Mouse (Mus musculus) embryonic facial prominence, embryonic 11.5 days (tissue): ENCODE data around the gene Hes7. TPM values are rescaled to one million over a fixed set of nuclear protein-coding genes. Genes with fewer than 3 reads are reported as not detected.

Experiments
- ATAC-seq: fragments of 200-750 bp; cut with Nextera tagmentation; replicated peaks from 2 replicates; pipeline ENCODE4 v1.8.0; 2017; ENCODE audit warnings: low read depth; ENCODE audit not compliant: insufficient number of reproducible peaks, low FRiP score, low TSS enrichment
- DNase-seq: peaks from one replicate; pipeline ENCODE4 v3.0.0-alpha.2; 2015; ENCODE audit warnings: low spot score
- H3K27ac ChIP-seq: fragments of 300-500 bp; sonication (generic); replicated peaks from 2 replicates; pipeline ENCODE4 v1.5.1; 2014; ENCODE audit warnings: mild to moderate bottlenecking, low read depth, low read length, control low read depth
- H3K27me3 ChIP-seq: fragments of 300-500 bp; sonication (generic); 2 replicates; pipeline ENCODE4 v1.6.1; 2014; ENCODE audit warnings: mild to moderate bottlenecking, low read length, moderate library complexity, mixed read lengths; ENCODE audit not compliant: control insufficient read depth, insufficient read depth
- H3K36me3 ChIP-seq: fragments of 300-500 bp; sonication (generic); replicated peaks from 2 replicates; pipeline ENCODE4 v1.6.1; 2014; ENCODE audit warnings: low read depth, mild to moderate bottlenecking, low read length, moderate library complexity, mixed read lengths; ENCODE audit not compliant: control insufficient read depth, insufficient read depth
- H3K4me1 ChIP-seq: fragments of 300-500 bp; sonication (generic); 2 replicates; pipeline ENCODE4 v1.6.1; 2014; ENCODE audit warnings: low read length, mixed read lengths; ENCODE audit not compliant: control insufficient read depth, insufficient read depth
- H3K4me2 ChIP-seq: fragments of 300-500 bp; sonication (generic); 2 replicates; pipeline ENCODE4 v1.6.1; 2014; ENCODE audit warnings: low read depth, mild to moderate bottlenecking, control low read depth, low read length, moderate library complexity
- H3K4me3 ChIP-seq: fragments of 300-500 bp; sonication (generic); 2 replicates; pipeline ENCODE4 v1.5.1; 2014; ENCODE audit warnings: low read depth, low read length, control low read depth
- H3K9ac ChIP-seq: fragments of 300-500 bp; sonication (generic); replicated peaks from 2 replicates; pipeline ENCODE4 v1.6.1; 2014; ENCODE audit warnings: mild to moderate bottlenecking, control low read depth, low read length
- H3K9me3 ChIP-seq: fragments of 300-500 bp; sonication (generic); replicated peaks from 2 replicates; pipeline ENCODE4 v1.6.1; 2016; ENCODE audit warnings: mild to moderate bottlenecking, low read length, inconsistent platforms, mixed read lengths; ENCODE audit not compliant: control insufficient read depth
- WGBS: fragments of 180-500 bp; shearing (Covaris S2); extraction: QIAGEN DNeasy Blood & Tissue Kit; methylation state at CpG from one replicate; pipeline ENCODE4 v1.1.7; 2014; 5-methylcytosine and 5-hydroxymethylcytosine counted together
- polyA plus RNA-seq: library from polyadenylated mRNA; unstranded; fragments of >200 nt; fragmentation: Nextera tagmentation; extraction: Ambion mirVana; gene quantifications from 2 replicates; pipeline ENCODE4 v1.2.1, GENCODE M21; 2014

Gene Hes7
- polyA plus RNA-seq, 1 experiment from 2014 or later, result 0.11 TPM

- Histone ChIP-seq H3K36me3 (no peaks in the 10 kb centered on the region), H3K4me1 (peaks cover 3% of the 10 kb centered on the region), H3K4me2 (peak overlapping the region; percentile 78), H3K27me3 (peaks cover 6% of the 10 kb centered on the region; the same call in 1 of the 2 replicates), H3K9ac (peak overlapping the region; percentile 40), H3K4me3 (peak overlapping the region; percentile 53), H3K27ac (0 out of 2 replicates have a peak overlapping the region, but pooled peaks have one; percentile 14), H3K9me3 (no peaks in the 10 kb centered on the region)
- DNase-seq, result peak; percentile 97
- peak; percentile 39; the same call in 1 of the 2 replicates for ATAC-seq
- WGBS, result under 1% methylated on average over 24 of the region's 24 CpGs
These were observed 5.0 kb downstream of the Hes7 start for GRCm38 (mm10) chr11:69125041-69125851.

- WGBS, result 3% methylated on average over 3 of the region's 3 CpGs
- H3K4me3 ChIP-seq, result peak within 1 kb of the TSS; percentile 53
- H3K27ac ChIP-seq, result 0 out of 2 replicates have a peak within 1 kb of the TSS, but pooled peaks have one; percentile 14
- H3K9me3 ChIP-seq, result no peaks in the 10 kb centered on the region
- peaks cover 3% of the 10 kb centered on the region for H3K4me1 ChIP-seq
- DNase-seq (no peak), ATAC-seq (no peak)
- H3K36me3 ChIP-seq, result no peaks in the 10 kb centered on the region
- peak within 1 kb of the TSS; percentile 78 for H3K4me2 ChIP-seq
- peaks cover 2% of the 10 kb centered on the region; the same call in 1 of the 2 replicates for H3K27me3 ChIP-seq
- H3K9ac ChIP-seq, result peak within 1 kb of the TSS; percentile 40
These were observed 5.5 kb downstream of the Hes7 start, which contains the start of gene Aloxe3 for GRCm38 (mm10) chr11:69125852-69125918. Gene Aloxe3, plus strand, starts transcription at chr11:69125896.

GRCm38 (mm10) chr11:69125919-69126705 lies 5.9 kb downstream of the Hes7 start:
- ATAC-seq, result no peak
- Histone ChIP-seq H3K36me3 (no peaks in the 10 kb centered on the region), H3K9me3 (no peaks in the 10 kb centered on the region), H3K9ac (peak overlapping the region; percentile 40; the same call in 1 of the 2 replicates), H3K4me1 (no peaks in the 10 kb centered on the region; the same call in 1 of the 2 replicates), H3K27ac (no peak overlapping the region), H3K4me3 (peak overlapping the region; percentile 53), H3K27me3 (peaks cover 2% of the 10 kb centered on the region; the same call in 1 of the 2 replicates), H3K4me2 (peak overlapping the region; percentile 78)
- 13% methylated on average over 20 of the region's 20 CpGs for WGBS
- DNase-seq, result peak; percentile 25

GRCm38 (mm10) chr11:69126706-69127095 lies 6.5 kb downstream of the Hes7 start:
- DNase-seq, result peak; percentile 2
- WGBS, result 56% methylated on average over 2 of the region's 2 CpGs
- no peaks in the 10 kb centered on the region for H3K36me3 ChIP-seq
- no peak overlapping the region for H3K27ac ChIP-seq
- H3K4me3 ChIP-seq, result no peak overlapping the region
- no peak overlapping the region for H3K4me2 ChIP-seq
- H3K27me3 ChIP-seq, result no peaks in the 10 kb centered on the region
- no peaks in the 10 kb centered on the region for H3K4me1 ChIP-seq
- no peak for ATAC-seq
- H3K9ac ChIP-seq, result no peak overlapping the region
- H3K9me3 ChIP-seq, result no peaks in the 10 kb centered on the region

- no peak overlapping the region for H3K4me2 ChIP-seq
- H3K4me3 ChIP-seq, result no peak overlapping the region
- 72% methylated on average over 8 of the region's 8 CpGs for WGBS
- H3K9me3 ChIP-seq, result no peaks in the 10 kb centered on the region
- DNase-seq (no peak), ATAC-seq (no peak)
- no peaks in the 10 kb centered on the region for H3K27me3 ChIP-seq
- no peaks in the 10 kb centered on the region for H3K4me1 ChIP-seq
- no peaks in the 10 kb centered on the region for H3K36me3 ChIP-seq
- no peak overlapping the region for H3K9ac ChIP-seq
- H3K27ac ChIP-seq, result no peak overlapping the region
These were observed 8.4 kb downstream of the Hes7 start for GRCm38 (mm10) chr11:69128426-69129122.

GRCm38 (mm10) chr11:69133566-69133922 lies 13.3 kb downstream of the Hes7 start:
- no peaks in the 10 kb centered on the region for H3K9me3 ChIP-seq
- no peak overlapping the region for H3K9ac ChIP-seq
- WGBS, result 11% methylated on average over 5 of the region's 5 CpGs
- H3K4me2 ChIP-seq, result peak overlapping the region; percentile 75; the same call in 1 of the 2 replicates
- peak; percentile 59 for DNase-seq
- ATAC-seq, result 0 out of 2 replicates have a peak, but pooled peaks have one; percentile 27
- no peaks in the 10 kb centered on the region for H3K36me3 ChIP-seq
- peak overlapping the region; percentile 44 for H3K4me3 ChIP-seq
- no peaks in the 10 kb centered on the region for H3K4me1 ChIP-seq
- no peak overlapping the region; the same call in 1 of the 2 replicates for H3K27ac ChIP-seq
- no peaks in the 10 kb centered on the region for H3K27me3 ChIP-seq

- no peak overlapping the region for H3K27ac ChIP-seq
- 1% methylated on average over 34 of the region's 34 CpGs for WGBS
- peak; percentile 72 for DNase-seq
These were observed 13.9 kb downstream of the Hes7 start for GRCm38 (mm10) chr11:69133923-69134621.

More at GRCm38 (mm10) chr11:69133923-69134621, 13.9 kb downstream of the Hes7 start:
- Histone ChIP-seq H3K27me3 (no peaks in the 10 kb centered on the region), H3K4me2 (peak overlapping the region; percentile 75), H3K4me3 (peak overlapping the region; percentile 44), H3K4me1 (no peaks in the 10 kb centered on the region), H3K9ac (peak overlapping the region; percentile 45), H3K9me3 (no peaks in the 10 kb centered on the region), H3K36me3 (no peaks in the 10 kb centered on the region)
- peak; percentile 64 for ATAC-seq
